Mouse (Mus musculus) adrenal gland (tissue): ENCODE measurements around the gene C2cd3.

ENCODE experiments used
- intact Hi-C: fragments of 180-260 bp; cut with DNase I; formaldehyde crosslinking; loops from one replicate; pipeline ENCODE4 v1.15.1; 2025

C2cd3 gene

GRCm38 (mm10) chr7:100400899-100401539 is 29.0 kb downstream of the C2cd3 start:
- intact Hi-C loops: no loop called here

- intact Hi-C loops: no loop called here
Measured at GRCm38 (mm10) chr7:100402715-100403114, 30.7 kb downstream of the C2cd3 start.

GRCm38 (mm10) chr7:100407677-100408076 is 35.6 kb downstream of the C2cd3 start:
- intact Hi-C loops: no loop called here

- intact Hi-C loops: no loop called here
Measured at GRCm38 (mm10) chr7:100408684-100409083, 36.7 kb downstream of the C2cd3 start.

- intact Hi-C loops: no loop called here
Measured at GRCm38 (mm10) chr7:100425795-100426194, 53.8 kb downstream of the C2cd3 start.

- intact Hi-C loops: no loop called here
Measured at GRCm38 (mm10) chr7:100429102-100429501, 57.1 kb downstream of the C2cd3 start.

- intact Hi-C loops: loop anchor here (5.0 kb wide), 1 partner anchor 62 kb away; the partner anchor contains the start of gene Ucp2
Measured at GRCm38 (mm10) chr7:100429911-100430310, 57.9 kb downstream of the C2cd3 start.

- intact Hi-C loops: loop anchor here (5.0 kb wide), 1 partner anchor 61 kb away; the partner anchor contains the start of gene Ucp2
Measured at GRCm38 (mm10) chr7:100431103-100431502, 59.1 kb downstream of the C2cd3 start.

GRCm38 (mm10) chr7:100433295-100433694 is 61.3 kb downstream of the C2cd3 start:
- intact Hi-C loops: loop anchor here (5.0 kb wide), 1 partner anchor 59 kb away; the partner anchor contains the start of gene Ucp2

GRCm38 (mm10) chr7:100443728-100444127 is 71.7 kb downstream of the C2cd3 start:
- intact Hi-C loops: no loop called here

- intact Hi-C loops: no loop called here
Measured at GRCm38 (mm10) chr7:100446271-100446670, 74.2 kb downstream of the C2cd3 start.

- intact Hi-C loops: no loop called here
Measured at GRCm38 (mm10) chr7:100448530-100448929, 76.5 kb downstream of the C2cd3 start.

GRCm38 (mm10) chr7:100448985-100449384 is 77.0 kb downstream of the C2cd3 start:
- intact Hi-C loops: no loop called here

- intact Hi-C loops: no loop called here
Measured at GRCm38 (mm10) chr7:100458153-100458552, 86.1 kb downstream of the C2cd3 start.

- intact Hi-C loops: no loop called here
Measured at GRCm38 (mm10) chr7:100459862-100460261, 87.8 kb downstream of the C2cd3 start.

- intact Hi-C loops: no loop called here
Measured at GRCm38 (mm10) chr7:100461621-100462151, 89.7 kb downstream of the C2cd3 start.

GRCm38 (mm10) chr7:100463194-100463593 is 91.2 kb downstream of the C2cd3 start:
- intact Hi-C loops: no loop called here

GRCm38 (mm10) chr7:100463757-100464156 is 91.7 kb downstream of the C2cd3 start:
- intact Hi-C loops: no loop called here

GRCm38 (mm10) chr7:100464248-100464647 is 92.2 kb downstream of the C2cd3 start:
- intact Hi-C loops: no loop called here

- intact Hi-C loops: no loop called here
Measured at GRCm38 (mm10) chr7:100465248-100465647, 93.2 kb downstream of the C2cd3 start.

GRCm38 (mm10) chr7:100465656-100466309 is 93.8 kb downstream of the C2cd3 start:
- intact Hi-C loops: no loop called here

GRCm38 (mm10) chr7:100466781-100467510 is 94.9 kb downstream of the C2cd3 start:
- intact Hi-C loops: no loop called here
